Mouse (Mus musculus) erythroblast, embryonic 14.5 days (primary cell): ENCODE measurements around the gene Slc35f6.
"Not testable (repeated sequence)": the region's sequence is repeated elsewhere in the genome, so short reads cannot be mapped to it uniquely, and the experiment has no call there.

Source experiments
- GATA1 ChIP-seq: IDR thresholded peaks from 2 replicates; pipeline ENCODE4 v1.6.1; 2012; ENCODE audit warnings: low read length, inconsistent platforms, mixed read lengths
- TAL1 ChIP-seq: IDR thresholded peaks from 3 replicates; pipeline ENCODE4 v1.6.1; 2012; ENCODE audit warnings: low read length, inconsistent platforms, mixed read lengths

DNA sequence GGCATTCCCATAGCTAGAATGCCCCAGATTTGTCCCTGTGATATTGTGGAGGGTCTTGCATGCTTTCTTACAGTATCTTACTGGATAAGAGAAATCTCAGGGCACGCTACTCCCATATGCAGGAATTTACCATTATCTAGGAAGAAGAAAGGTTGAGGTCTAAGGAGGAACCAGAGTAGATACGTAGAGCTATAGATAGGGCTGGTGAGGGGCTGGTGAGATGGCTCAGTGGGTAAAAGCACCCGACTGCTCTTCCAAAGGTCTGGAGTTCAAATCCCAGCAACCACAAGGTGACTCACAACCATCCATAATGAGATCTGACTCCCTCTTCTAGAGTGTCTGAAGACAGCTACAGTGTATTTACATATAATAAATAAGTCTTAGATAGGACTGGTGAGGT, 30.3 kb downstream of the Slc35f6 start:
- not testable (repeated sequence) for TF ChIP-seq TAL1, GATA1
